Mouse (Mus musculus): ENCODE measurements around the gene Hoxd11.

GRCm38 (mm10) chr2:74683471-74683951 lies 4.2 kb downstream of the Hoxd11 start:
- no peak for TF ChIP-seq POLR2A (IDR thresholded peaks at IDR 0.05; ENCODE audit: low read depth, low read length)
- no peak for TF ChIP-seq CTCF (conservative IDR thresholded peaks at IDR 0.05; ENCODE audit: insufficient read depth, insufficient read length, low read depth, low read length)
